Mouse (Mus musculus): ENCODE data around the gene Apobr. TPM values are rescaled to one million over a fixed set of nuclear protein-coding genes. Genes with fewer than 3 reads are reported as not detected.

Gene Apobr
- polyA plus RNA-seq, 1 experiment from 2014 or later = 0.88 TPM

DNA sequence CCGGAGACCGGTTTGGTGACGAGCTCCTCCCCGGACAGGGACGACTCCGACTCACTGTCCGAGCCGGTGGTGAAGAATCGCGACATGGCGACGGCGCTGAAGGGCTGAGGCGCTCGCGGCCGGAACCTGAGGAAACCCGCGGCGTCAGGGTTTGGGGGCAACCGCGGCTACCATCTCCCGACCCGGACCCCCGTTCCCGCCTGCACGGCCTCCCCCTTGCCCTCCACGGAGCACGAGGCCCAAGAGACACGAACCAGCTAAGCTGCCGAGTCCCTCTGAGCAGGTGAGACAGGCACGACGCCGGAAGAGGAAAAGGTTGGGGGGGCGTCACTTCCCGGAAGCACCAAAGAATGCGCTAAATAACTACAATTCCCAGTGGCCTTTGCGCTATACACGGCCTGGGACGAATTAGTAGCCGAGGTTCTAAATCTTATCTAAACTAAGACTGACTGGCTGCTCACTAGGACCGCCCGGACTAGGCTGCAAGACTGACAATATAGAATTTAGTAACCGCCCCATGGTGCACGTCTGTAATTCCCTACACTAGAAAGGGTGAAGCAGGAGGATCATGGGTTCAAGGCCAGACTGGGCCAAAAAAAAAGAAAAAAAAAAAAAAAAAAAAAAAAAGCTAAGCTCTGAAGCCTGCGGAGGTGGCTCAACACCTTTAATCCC lies 18.5 kb upstream of the Apobr start, which contains the start of gene Eif3c:
Eif3c (minus strand) TSS at position 318 of the 672 bp plus-strand sequence.
- Histone ChIP-seq H3K27ac (ENCODE audit: low read depth, low read length) (peak within 1 kb of the TSS; percentile 62), H3K9ac (ENCODE audit: low read depth, low read length) (peak within 1 kb of the TSS; percentile 75), H3K4me2 (ENCODE audit: low read length) (peak within 1 kb of the TSS; percentile 60), H3K9me3 (ENCODE audit: control insufficient read depth, low read length) (no peaks in the 10 kb centered on the region), H3K4me3 (ENCODE audit: low read length) (peak within 1 kb of the TSS; percentile 69), H3K36me3 (ENCODE audit: control insufficient read depth, insufficient read depth, low read length) (peaks cover 23% of the 10 kb centered on the region), H3K4me1 (ENCODE audit: control insufficient read depth, insufficient read depth, low read depth, low read length) (peaks cover 8% of the 10 kb centered on the region), H3K27me3 (replicated peaks; ENCODE audit: control insufficient read depth, insufficient read depth, low read length) (no peaks in the 10 kb centered on the region)
- WGBS = under 1% methylated on average over 46 of the region's 46 CpGs
- ATAC-seq = peak; percentile 97

- no peak overlapping the region for H3K4me2 ChIP-seq (ENCODE audit: low read length)
- H3K27ac ChIP-seq (ENCODE audit: low read depth, low read length) = no peak overlapping the region
- WGBS = 47% methylated on average over 8 of the region's 8 CpGs
- H3K36me3 ChIP-seq (ENCODE audit: control insufficient read depth, insufficient read depth, low read length) = peaks cover 15% of the 10 kb centered on the region
- no peak overlapping the region for H3K9ac ChIP-seq (ENCODE audit: low read depth, low read length)
- H3K27me3 ChIP-seq (replicated peaks; ENCODE audit: control insufficient read depth, insufficient read depth, low read length) = no peaks in the 10 kb centered on the region
- H3K4me1 ChIP-seq (ENCODE audit: control insufficient read depth, insufficient read depth, low read depth, low read length) = peaks cover 2% of the 10 kb centered on the region
- no peak for ATAC-seq
- H3K4me3 ChIP-seq (ENCODE audit: low read length) = no peak overlapping the region
- no peaks in the 10 kb centered on the region for H3K9me3 ChIP-seq (ENCODE audit: control insufficient read depth, low read length)
Measured at GRCm38 (mm10) chr7:126576946-126577345, 7.8 kb upstream of the Apobr start.

- 60% methylated on average over 8 of the region's 8 CpGs for WGBS
- H3K9me3 ChIP-seq (ENCODE audit: control insufficient read depth, low read length) = no peaks in the 10 kb centered on the region
- H3K27ac ChIP-seq (ENCODE audit: low read depth, low read length) = no peak overlapping the region
- H3K9ac ChIP-seq (ENCODE audit: low read depth, low read length) = no peak overlapping the region
- H3K4me1 ChIP-seq (ENCODE audit: control insufficient read depth, insufficient read depth, low read depth, low read length) = peaks cover 10% of the 10 kb centered on the region
- peaks cover 9% of the 10 kb centered on the region for H3K36me3 ChIP-seq (ENCODE audit: control insufficient read depth, insufficient read depth, low read length)
- no peak for ATAC-seq
- H3K4me2 ChIP-seq (ENCODE audit: low read length) = no peak overlapping the region
- H3K4me3 ChIP-seq (ENCODE audit: low read length) = no peak overlapping the region
- no peaks in the 10 kb centered on the region for H3K27me3 ChIP-seq (replicated peaks; ENCODE audit: control insufficient read depth, insufficient read depth, low read length)
Measured at GRCm38 (mm10) chr7:126579172-126579571, 5.6 kb upstream of the Apobr start.

DNA sequence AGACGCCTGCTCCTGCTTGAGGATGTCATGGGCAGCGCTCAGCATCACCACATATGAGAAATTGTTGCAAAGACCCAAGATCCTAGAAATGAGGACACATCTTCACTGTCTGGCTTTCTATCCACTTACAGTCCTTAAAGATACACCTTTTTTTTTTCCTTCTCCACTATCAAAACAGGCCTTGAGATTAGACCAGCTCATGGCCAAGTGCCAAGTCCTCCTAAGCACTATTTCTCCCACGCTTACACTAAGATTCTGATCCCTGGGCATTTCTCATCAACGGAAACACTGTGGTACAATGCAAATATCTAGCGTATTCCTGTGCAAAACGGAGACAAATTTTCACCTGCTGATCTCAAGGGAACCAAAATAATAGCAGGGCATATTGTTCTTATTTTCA lies 3.1 kb upstream of the Apobr start:
- Histone ChIP-seq H3K4me3 (ENCODE audit: low read length) (no peak overlapping the region), H3K36me3 (ENCODE audit: control insufficient read depth, insufficient read depth, low read length) (peaks cover 9% of the 10 kb centered on the region), H3K4me1 (ENCODE audit: control insufficient read depth, insufficient read depth, low read depth, low read length) (peaks cover 10% of the 10 kb centered on the region), H3K9ac (ENCODE audit: low read depth, low read length) (no peak overlapping the region), H3K27me3 (replicated peaks; ENCODE audit: control insufficient read depth, insufficient read depth, low read length) (no peaks in the 10 kb centered on the region), H3K27ac (ENCODE audit: low read depth, low read length) (no peak overlapping the region), H3K9me3 (ENCODE audit: control insufficient read depth, low read length) (no peaks in the 10 kb centered on the region), H3K4me2 (ENCODE audit: low read length) (peak overlapping the region; percentile 31)
- WGBS = 84% methylated on average over 6 of the region's 6 CpGs
- ATAC-seq = no peak

DNA sequence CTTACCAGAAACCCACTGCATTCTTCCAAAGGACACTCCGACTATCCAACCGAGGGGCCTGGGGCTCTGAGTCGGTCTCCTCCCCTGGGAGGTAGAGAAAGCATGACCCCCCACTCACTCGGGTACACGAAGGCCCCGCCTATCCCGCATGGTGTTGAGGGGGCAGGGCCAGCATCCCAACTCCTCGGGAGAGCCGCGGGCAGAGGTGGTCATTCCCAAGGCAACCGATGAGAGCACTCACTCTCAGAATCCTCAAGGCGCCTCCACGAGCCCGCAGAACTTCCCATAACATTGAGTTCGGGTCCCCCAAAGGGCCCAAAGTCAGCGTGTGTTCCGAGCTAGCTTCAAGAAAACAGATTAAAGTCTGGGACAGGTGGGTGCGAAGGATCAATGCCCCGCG lies 2.0 kb upstream of the Apobr start:
- no peaks in the 10 kb centered on the region for H3K27me3 ChIP-seq (replicated peaks; ENCODE audit: control insufficient read depth, insufficient read depth, low read length)
- WGBS = 2% methylated on average over 19 of the region's 20 CpGs
- H3K27ac ChIP-seq (ENCODE audit: low read depth, low read length) = peak overlapping the region; percentile 51; the same call in 1 of the 2 replicates
- no peaks in the 10 kb centered on the region for H3K9me3 ChIP-seq (ENCODE audit: control insufficient read depth, low read length)
- peak overlapping the region; percentile 74 for H3K4me2 ChIP-seq (ENCODE audit: low read length)
- H3K4me1 ChIP-seq (ENCODE audit: control insufficient read depth, insufficient read depth, low read depth, low read length) = peaks cover 10% of the 10 kb centered on the region
- H3K36me3 ChIP-seq (ENCODE audit: control insufficient read depth, insufficient read depth, low read length) = peaks cover 5% of the 10 kb centered on the region
- peak overlapping the region; percentile 72 for H3K9ac ChIP-seq (ENCODE audit: low read depth, low read length)
- ATAC-seq = peak; percentile 48
- H3K4me3 ChIP-seq (ENCODE audit: low read length) = peak overlapping the region; percentile 65

- H3K4me2 ChIP-seq (ENCODE audit: low read length) = peak overlapping the region; percentile 74
- WGBS = 2% methylated on average over 22 of the region's 22 CpGs
- H3K9me3 ChIP-seq (ENCODE audit: control insufficient read depth, low read length) = no peaks in the 10 kb centered on the region
- H3K36me3 ChIP-seq (ENCODE audit: control insufficient read depth, insufficient read depth, low read length) = peaks cover 3% of the 10 kb centered on the region
- H3K4me3 ChIP-seq (ENCODE audit: low read length) = peak overlapping the region; percentile 65
- H3K27ac ChIP-seq (ENCODE audit: low read depth, low read length) = peak overlapping the region; percentile 90
- no peaks in the 10 kb centered on the region for H3K27me3 ChIP-seq (replicated peaks; ENCODE audit: control insufficient read depth, insufficient read depth, low read length)
- H3K4me1 ChIP-seq (ENCODE audit: control insufficient read depth, insufficient read depth, low read depth, low read length) = peaks cover 10% of the 10 kb centered on the region
- peak overlapping the region; percentile 72 for H3K9ac ChIP-seq (ENCODE audit: low read depth, low read length)
- ATAC-seq = peak; percentile 92
Measured at GRCm38 (mm10) chr7:126583251-126583709, 1.5 kb upstream of the Apobr start.

- peak overlapping the region; percentile 74 for H3K4me2 ChIP-seq (ENCODE audit: low read length)
- H3K9ac ChIP-seq (ENCODE audit: low read depth, low read length) = peak overlapping the region; percentile 72
- H3K9me3 ChIP-seq (ENCODE audit: control insufficient read depth, low read length) = no peaks in the 10 kb centered on the region
- peaks cover 10% of the 10 kb centered on the region for H3K4me1 ChIP-seq (ENCODE audit: control insufficient read depth, insufficient read depth, low read depth, low read length)
- no peak for ATAC-seq
- 65% methylated on average over 6 of the region's 6 CpGs for WGBS
- H3K27me3 ChIP-seq (replicated peaks; ENCODE audit: control insufficient read depth, insufficient read depth, low read length) = no peaks in the 10 kb centered on the region
- H3K4me3 ChIP-seq (ENCODE audit: low read length) = peak overlapping the region; percentile 65
- peak overlapping the region; percentile 90 for H3K27ac ChIP-seq (ENCODE audit: low read depth, low read length)
- H3K36me3 ChIP-seq (ENCODE audit: control insufficient read depth, insufficient read depth, low read length) = peaks cover under 1% of the 10 kb centered on the region; the same call in 1 of the 2 replicates
Measured at GRCm38 (mm10) chr7:126583761-126584160, 981 bp upstream of the Apobr start.

DNA sequence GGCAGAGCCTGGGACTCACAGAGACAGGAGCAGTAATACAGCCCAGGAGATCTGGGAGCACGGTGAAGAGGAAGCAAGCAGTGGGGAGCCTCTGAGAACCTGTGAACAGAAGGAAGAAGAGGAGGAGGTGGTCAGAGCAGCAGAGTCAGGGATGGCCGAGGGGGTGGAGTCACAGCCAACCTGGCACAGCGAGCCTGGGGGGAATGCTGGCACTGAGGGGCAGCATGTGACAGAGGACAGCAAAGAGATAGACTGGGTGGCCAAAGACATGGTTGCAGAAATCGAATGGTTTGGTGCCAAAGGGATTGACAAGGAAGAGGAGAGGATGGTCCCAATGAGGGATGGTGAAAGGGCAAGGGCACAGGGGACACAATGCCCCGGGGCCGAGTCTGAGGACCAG lies 975 bp downstream of the Apobr start, which contains the start of gene Cln3:
Cln3 (minus strand) TSS at position 101 of the 400 bp plus-strand sequence.
- H3K36me3 ChIP-seq (ENCODE audit: control insufficient read depth, insufficient read depth, low read length) = no peaks in the 10 kb centered on the region
- 78% methylated on average over 6 of the region's 6 CpGs for WGBS
- ATAC-seq = no peak

DNA sequence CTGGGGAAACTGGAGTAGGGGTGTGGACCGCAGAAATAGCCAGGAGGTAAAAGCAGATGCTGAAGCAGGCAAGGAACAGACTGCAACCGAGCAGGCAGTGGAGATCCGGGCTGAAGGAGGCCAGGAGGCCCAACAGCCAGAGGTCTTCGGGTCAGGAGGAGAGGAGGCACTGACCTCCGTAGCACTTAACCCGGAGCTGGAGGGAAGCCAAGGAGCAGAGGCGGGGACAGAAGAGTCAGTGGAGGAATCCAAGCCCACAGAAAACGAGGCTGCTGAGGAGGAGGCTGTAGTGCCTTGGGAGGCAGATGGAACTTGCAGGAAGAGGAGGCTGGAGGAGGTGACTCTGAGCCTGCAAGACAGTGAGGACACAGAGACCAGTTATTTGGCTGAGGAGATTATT lies 2.1 kb downstream of the Apobr start:
- no peak overlapping the region for H3K9ac ChIP-seq (ENCODE audit: low read depth, low read length)
- H3K4me1 ChIP-seq (ENCODE audit: control insufficient read depth, insufficient read depth, low read depth, low read length) = peaks cover 8% of the 10 kb centered on the region
- no peaks in the 10 kb centered on the region for H3K36me3 ChIP-seq (ENCODE audit: control insufficient read depth, insufficient read depth, low read length)
- WGBS = 72% methylated on average over 8 of the region's 8 CpGs
- no peaks in the 10 kb centered on the region for H3K27me3 ChIP-seq (replicated peaks; ENCODE audit: control insufficient read depth, insufficient read depth, low read length)
- no peaks in the 10 kb centered on the region for H3K9me3 ChIP-seq (ENCODE audit: control insufficient read depth, low read length)
- H3K27ac ChIP-seq (ENCODE audit: low read depth, low read length) = no peak overlapping the region
- no peak overlapping the region for H3K4me3 ChIP-seq (ENCODE audit: low read length)
- ATAC-seq = no peak
- no peak overlapping the region for H3K4me2 ChIP-seq (ENCODE audit: low read length)

More for the DNA sequence above, 975 bp downstream of the Apobr start, which contains the start of gene Cln3:
- no peaks in the 10 kb centered on the region for H3K27me3 ChIP-seq (replicated peaks; ENCODE audit: control insufficient read depth, insufficient read depth, low read length)
- H3K9ac ChIP-seq (ENCODE audit: low read depth, low read length) = no peak within 1 kb of the TSS
- no peak within 1 kb of the TSS for H3K4me2 ChIP-seq (ENCODE audit: low read length)
- no peaks in the 10 kb centered on the region for H3K9me3 ChIP-seq (ENCODE audit: control insufficient read depth, low read length)
- H3K4me1 ChIP-seq (ENCODE audit: control insufficient read depth, insufficient read depth, low read depth, low read length) = peaks cover 10% of the 10 kb centered on the region
- no peak within 1 kb of the TSS for H3K27ac ChIP-seq (ENCODE audit: low read depth, low read length)
- H3K4me3 ChIP-seq (ENCODE audit: low read length) = no peak within 1 kb of the TSS
